Mouse (Mus musculus) hindbrain, embryonic 10.5 days (tissue): ENCODE data around the gene Hif3a. TPM values are rescaled to one million over a fixed set of nuclear protein-coding genes. Genes with fewer than 3 reads are reported as not detected.

Experiments
- DNase-seq: peaks from one replicate; pipeline ENCODE4 v3.0.0-alpha.2; 2017; ENCODE audit warnings: low spot score
- H3K27ac ChIP-seq: fragments of 300-500 bp; sonication (generic); 2 replicates; pipeline ENCODE4 v1.5.1; 2016; ENCODE audit warnings: mild to moderate bottlenecking, moderate library complexity
- H3K27me3 ChIP-seq: fragments of 300-500 bp; sonication (generic); 2 replicates; pipeline ENCODE4 v1.6.1; 2016; ENCODE audit warnings: mild to moderate bottlenecking; ENCODE audit not compliant: poor library complexity, insufficient read depth, severe bottlenecking
- H3K36me3 ChIP-seq: fragments of 300-500 bp; sonication (generic); 2 replicates; pipeline ENCODE4 v1.6.1; 2016; ENCODE audit warnings: mild to moderate bottlenecking, moderate library complexity
- H3K4me1 ChIP-seq: fragments of 300-500 bp; sonication (generic); replicated peaks from 2 replicates; pipeline ENCODE4 v1.6.1; 2016; ENCODE audit warnings: mild to moderate bottlenecking
- H3K4me3 ChIP-seq: fragments of 300-500 bp; sonication (generic); 2 replicates; pipeline ENCODE4 v1.5.1; 2016; ENCODE audit warnings: mild to moderate bottlenecking, moderate library complexity
- H3K9me3 ChIP-seq: fragments of 300-500 bp; sonication (generic); 2 replicates; pipeline ENCODE4 v1.6.1; 2016; ENCODE audit warnings: mild to moderate bottlenecking, moderate library complexity
- WGBS: fragments of 180-500 bp; shearing (Covaris S2); methylation state at CpG from one replicate; pipeline ENCODE4 v1.1.7; 2016; 5-methylcytosine and 5-hydroxymethylcytosine counted together
- polyA plus RNA-seq: library from polyadenylated mRNA; unstranded; fragments of >200 nt; fragmentation: Nextera tagmentation; extraction: Ambion mirVana; gene quantifications from 2 replicates; pipeline ENCODE4 v1.2.1, GENCODE M21; 2016

Gene Hif3a
- polyA plus RNA-seq, 1 experiment from 2014 or later = 5.6 TPM

DNA sequence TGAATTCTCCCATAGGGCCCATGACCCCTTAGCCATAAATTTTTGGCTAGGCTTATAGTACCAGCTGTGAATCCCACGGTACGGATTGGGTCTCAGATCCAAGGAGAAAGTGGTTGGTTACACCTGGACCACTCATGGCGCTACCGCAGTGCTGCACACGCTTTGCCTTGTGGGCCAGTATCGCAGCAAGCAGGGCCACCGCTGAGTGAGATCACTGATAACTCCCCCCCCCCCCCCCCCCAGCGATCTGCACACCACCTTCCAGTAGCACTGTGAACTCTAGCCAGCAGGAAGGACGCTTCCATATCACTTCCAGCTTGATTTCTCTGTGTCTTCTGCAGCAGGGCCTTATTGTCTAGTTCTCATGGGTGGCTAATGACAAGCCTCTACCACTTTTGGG, 3.4 kb upstream of the Hif3a start:
- Histone ChIP-seq H3K27me3 (peaks cover 27% of the 10 kb centered on the region), H3K4me1 (peaks cover 18% of the 10 kb centered on the region), H3K4me3 (no peak overlapping the region), H3K9me3 (no peaks in the 10 kb centered on the region), H3K36me3 (no peaks in the 10 kb centered on the region), H3K27ac (no peak overlapping the region)
- DNase-seq = no peak
- WGBS = 87% methylated on average over 9 of the region's 9 CpGs

DNA sequence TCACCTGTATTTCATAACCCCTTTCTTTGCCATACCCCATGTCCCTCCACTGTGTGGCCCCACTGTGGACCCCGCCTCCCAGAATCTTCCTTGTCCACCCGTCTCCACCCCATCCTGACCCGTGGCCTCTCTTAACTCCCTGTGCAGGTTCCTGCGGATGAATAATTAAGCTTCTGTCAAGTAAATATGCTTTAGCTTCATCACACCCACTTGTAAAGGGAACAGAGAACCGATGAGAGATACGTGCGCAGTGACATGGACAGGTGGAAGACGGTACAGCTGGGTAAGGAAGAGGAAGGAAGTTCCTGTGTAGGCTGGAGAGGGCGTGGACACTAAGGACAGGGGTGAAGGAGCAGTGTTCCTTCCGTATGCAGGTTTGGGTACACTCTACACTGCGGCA, 618 bp upstream of the Hif3a start:
- H3K9me3 ChIP-seq = no peaks in the 10 kb centered on the region
- WGBS = 21% methylated on average over 11 of the region's 11 CpGs
- DNase-seq = no peak
- peak overlapping the region; percentile 55 for H3K4me3 ChIP-seq
- H3K27me3 ChIP-seq = peaks cover 35% of the 10 kb centered on the region
- peaks cover 34% of the 10 kb centered on the region for H3K4me1 ChIP-seq
- no peaks in the 10 kb centered on the region for H3K36me3 ChIP-seq
- 0 out of 2 replicates have a peak overlapping the region, but pooled peaks have one; percentile 77 for H3K27ac ChIP-seq

DNA sequence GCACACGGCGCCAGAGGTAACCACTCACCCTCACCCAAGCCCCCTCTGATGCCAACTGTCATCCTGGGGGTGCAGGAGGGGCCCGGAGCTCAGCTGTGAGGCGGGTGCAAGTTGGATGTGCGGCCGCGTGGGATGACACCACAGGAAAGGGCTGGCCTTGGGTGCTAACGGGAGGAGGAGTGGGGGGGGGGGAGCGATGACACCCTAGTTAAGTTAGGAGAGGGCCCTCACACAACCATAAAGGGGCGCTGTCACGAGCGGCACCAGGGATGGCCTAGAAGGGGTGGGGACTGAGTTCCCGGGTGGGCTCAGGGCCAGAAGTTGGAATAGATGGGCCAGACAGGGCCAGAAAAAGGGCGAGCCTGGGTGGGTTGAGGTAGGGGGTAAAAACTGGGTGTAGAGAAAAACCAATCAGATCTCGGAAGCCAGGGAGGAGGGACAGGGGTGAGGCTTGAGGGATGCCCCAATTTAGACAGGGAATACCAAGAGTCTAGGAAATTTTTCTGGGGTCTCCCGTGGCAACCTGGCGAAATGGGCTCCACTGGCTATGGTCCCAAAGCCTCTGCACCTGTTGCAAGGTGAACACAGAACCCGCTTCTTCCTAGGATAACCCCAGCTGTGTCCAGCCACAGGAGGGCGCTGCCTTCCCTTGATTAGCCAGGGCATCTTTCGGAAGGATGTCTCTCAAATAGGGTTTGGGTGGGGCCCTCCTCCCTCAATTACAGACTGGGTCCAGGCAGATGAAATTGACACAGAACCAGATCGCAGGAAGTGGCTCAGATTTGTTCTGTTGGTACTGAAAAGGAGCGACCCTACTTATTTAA, 1.2 kb downstream of the Hif3a start:
- 84% methylated on average over 22 of the region's 22 CpGs for WGBS
- no peaks in the 10 kb centered on the region for H3K36me3 ChIP-seq
- H3K27me3 ChIP-seq = peaks cover 48% of the 10 kb centered on the region
- no peak overlapping the region for H3K4me3 ChIP-seq
- peaks cover 46% of the 10 kb centered on the region for H3K4me1 ChIP-seq
- no peak overlapping the region for H3K27ac ChIP-seq
- 0 out of 2 replicates have a peak, but pooled peaks cover 3% of the 10 kb centered on the region for H3K9me3 ChIP-seq
- DNase-seq = peak; percentile 1

DNA sequence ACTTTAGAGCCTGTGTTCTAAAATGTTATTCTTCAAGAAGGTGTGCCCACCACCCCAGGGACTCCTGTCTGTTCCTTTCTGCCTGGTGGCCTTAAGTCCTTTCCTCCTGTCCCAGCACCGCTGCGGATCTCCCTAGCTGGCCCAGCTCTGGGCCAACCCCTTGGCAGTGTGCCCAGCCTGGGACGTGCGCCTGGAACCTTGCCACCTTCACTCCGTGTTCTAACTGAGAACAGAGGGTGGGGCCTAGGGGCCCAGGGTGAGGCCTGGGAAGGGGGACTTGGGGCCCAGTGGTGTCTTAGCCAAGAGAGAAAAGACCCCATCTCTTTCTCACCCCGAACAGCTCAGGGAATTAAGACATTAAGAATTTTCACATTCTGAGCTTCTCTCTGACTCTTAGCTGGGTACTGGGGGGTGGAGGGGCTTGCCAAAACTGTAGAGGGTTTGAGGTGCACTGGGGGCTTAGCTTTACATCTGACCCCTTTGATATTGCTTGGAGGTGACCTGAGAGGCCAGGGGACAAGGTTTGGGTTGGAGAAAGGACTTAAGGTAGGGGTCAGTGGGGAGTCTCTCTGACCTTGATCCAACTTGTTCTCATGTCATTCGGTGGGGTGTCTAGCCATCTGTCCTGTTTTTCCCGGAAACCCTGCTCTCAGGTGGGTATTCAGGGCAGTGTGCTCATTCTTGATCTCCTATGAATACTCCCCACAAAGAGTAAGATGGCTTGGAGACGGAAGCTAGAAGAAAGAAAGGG, 2.0 kb downstream of the Hif3a start:
- Histone ChIP-seq H3K4me1 (peaks cover 49% of the 10 kb centered on the region), H3K27ac (peak overlapping the region; percentile 45; the same call in 1 of the 2 replicates), H3K27me3 (peaks cover 53% of the 10 kb centered on the region), H3K4me3 (no peak overlapping the region), H3K36me3 (no peaks in the 10 kb centered on the region), H3K9me3 (0 out of 2 replicates have a peak, but pooled peaks cover 7% of the 10 kb centered on the region)
- WGBS = 83% methylated on average over 9 of the region's 9 CpGs
- DNase-seq = peak; percentile 2

DNA sequence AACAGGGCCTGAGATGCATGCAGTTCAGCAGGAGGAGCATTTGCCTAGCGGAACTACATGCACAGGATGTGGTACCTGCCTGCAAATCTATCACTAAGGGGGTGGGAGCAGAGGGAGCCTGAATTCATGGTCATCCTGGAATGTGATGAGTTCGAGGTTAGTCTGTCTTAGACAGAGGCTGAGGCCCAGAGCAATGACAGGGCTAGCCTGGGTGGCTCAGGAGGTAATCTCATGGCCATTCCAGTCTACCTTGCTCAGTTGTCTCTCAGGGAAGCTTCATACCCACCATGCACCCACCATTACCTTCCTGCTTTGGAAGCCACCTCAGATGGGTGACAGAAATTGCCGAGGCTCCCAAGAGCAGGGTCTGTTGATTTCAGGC, 2.8 kb downstream of the Hif3a start:
- Histone ChIP-seq H3K9me3 (0 out of 2 replicates have a peak, but pooled peaks cover 7% of the 10 kb centered on the region), H3K36me3 (no peaks in the 10 kb centered on the region), H3K27me3 (peaks cover 53% of the 10 kb centered on the region), H3K4me1 (peaks cover 49% of the 10 kb centered on the region), H3K27ac (no peak overlapping the region), H3K4me3 (no peak overlapping the region)
- peak; percentile 1 for DNase-seq
- 82% methylated on average over 3 of the region's 3 CpGs for WGBS

DNA sequence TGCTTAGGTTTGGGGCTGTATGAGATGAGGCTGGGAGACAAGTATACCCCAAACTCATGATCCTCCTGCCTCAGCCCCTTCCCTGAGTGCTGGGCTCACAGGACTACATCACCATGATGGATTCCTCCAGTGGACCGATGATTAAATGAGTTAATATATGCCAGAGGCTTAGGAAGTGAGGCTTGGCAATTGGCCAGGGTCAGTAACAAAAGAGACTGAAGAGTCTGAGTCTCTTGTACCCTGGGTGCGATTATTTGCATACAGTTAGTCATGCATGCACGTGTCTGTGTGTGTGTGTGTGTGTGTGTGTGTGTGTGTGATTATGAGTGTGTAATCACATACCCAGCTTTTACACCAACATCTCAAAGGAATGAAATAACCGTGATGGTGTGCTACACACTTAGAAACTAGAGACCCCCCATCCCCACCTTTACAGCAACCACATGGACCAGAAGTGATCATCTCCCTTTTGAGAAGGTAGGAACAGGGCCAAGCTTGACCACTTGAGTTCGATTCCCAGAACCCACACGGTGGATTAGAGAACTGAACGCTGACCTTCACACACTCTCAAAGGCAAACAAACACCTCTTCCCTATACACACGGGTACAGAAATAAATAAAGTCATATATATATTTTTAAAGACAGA, 3.3 kb downstream of the Hif3a start:
- H3K9me3 ChIP-seq = peaks cover 7% of the 10 kb centered on the region; the same call in 1 of the 2 replicates
- H3K27me3 ChIP-seq = peaks cover 53% of the 10 kb centered on the region
- peak; percentile 1 for DNase-seq
- peak overlapping the region; percentile 84 for H3K27ac ChIP-seq
- no peaks in the 10 kb centered on the region for H3K36me3 ChIP-seq
- H3K4me1 ChIP-seq = peaks cover 49% of the 10 kb centered on the region
- WGBS = 76% methylated on average over 8 of the region's 8 CpGs
- H3K4me3 ChIP-seq = peak overlapping the region; percentile 30

DNA sequence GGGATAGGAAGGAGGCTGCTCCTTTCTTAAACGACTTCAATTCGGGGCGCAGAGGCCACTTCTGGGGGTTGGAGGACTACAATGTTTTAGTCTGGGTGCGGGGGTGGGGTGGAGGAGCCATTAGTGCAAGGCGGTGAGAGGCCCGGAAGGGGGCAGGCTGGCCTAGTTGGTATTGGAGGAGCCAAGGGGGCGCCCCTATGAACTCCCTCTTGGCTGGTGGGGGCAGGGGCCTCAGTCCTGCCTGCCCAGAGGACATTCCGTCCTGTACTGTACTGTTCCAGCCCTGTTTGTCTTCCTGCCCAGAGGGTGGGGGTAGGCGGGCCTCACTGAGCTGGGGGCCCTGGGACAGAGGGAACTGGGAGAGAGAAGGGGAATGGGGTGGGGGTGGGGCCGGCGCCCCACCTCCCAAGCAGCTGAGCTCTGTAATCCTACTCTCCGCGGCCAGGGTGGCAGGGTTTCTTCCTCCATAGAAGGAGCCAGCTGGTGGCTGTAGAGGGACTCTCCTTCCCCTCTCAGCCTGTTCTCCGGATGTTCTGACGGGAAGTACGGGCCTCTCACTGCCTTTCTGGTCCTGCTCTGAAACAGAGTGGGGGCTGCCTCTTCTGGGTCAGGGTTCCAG, 4.0 kb downstream of the Hif3a start:
- 6% methylated on average over 16 of the region's 16 CpGs for WGBS
- Histone ChIP-seq H3K4me1 (peaks cover 49% of the 10 kb centered on the region), H3K27ac (peak overlapping the region; percentile 84)

DNA sequence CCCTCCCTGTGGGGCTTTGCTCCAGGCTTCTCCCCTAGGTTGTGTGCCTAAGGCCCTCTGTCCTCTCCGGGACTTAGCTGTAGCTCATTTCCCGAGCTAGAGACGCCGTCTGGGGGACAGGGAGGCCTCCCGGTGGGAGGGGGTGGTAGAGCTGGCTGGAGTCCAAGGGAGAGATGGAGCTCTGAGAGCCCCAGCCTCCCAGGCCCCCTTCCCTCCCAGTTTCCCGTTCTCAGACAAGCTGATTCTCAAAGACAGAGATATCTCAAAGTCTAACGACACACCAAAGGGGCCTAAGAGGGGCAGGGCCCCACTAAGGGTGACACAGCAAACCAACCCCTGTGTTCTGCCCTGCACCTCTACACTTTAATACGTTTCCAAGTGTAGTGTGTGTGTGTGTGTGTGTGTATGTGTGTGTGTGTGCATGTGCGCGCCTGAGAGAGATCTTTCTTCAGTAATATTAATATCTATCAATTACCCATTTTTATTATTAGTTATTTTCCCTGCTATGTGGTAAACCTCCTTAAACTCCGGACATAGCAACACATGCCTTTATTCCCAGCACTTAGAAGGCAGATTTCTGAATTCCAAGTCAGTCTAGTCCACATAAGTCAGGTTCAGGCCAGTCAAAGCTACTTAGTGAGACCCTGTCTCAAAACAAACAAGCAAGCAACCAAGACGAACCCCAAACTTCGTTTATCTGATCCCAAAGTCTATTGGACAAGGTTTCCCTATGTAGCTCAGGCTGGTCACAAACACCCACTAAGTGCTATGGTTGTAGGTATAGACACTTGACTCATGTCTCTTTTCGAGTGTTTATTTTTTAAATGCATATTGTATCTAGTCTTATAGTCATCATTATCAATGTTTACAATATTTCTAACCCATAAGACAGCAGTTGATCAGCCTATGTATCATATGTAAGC, 5.4 kb downstream of the Hif3a start:
- Histone ChIP-seq H3K27ac (peak overlapping the region; percentile 81), H3K27me3 (peaks cover 38% of the 10 kb centered on the region), H3K4me1 (peaks cover 35% of the 10 kb centered on the region), H3K36me3 (no peaks in the 10 kb centered on the region), H3K4me3 (peak overlapping the region; percentile 60), H3K9me3 (peaks cover 13% of the 10 kb centered on the region; the same call in 1 of the 2 replicates)
- DNase-seq = peak; percentile 31
- WGBS = 38% methylated on average over 14 of the region's 14 CpGs

More for the DNA sequence above, 4.0 kb downstream of the Hif3a start:
- Histone ChIP-seq H3K27me3 (peaks cover 46% of the 10 kb centered on the region), H3K4me3 (peak overlapping the region; percentile 30), H3K36me3 (no peaks in the 10 kb centered on the region), H3K9me3 (peaks cover 13% of the 10 kb centered on the region; the same call in 1 of the 2 replicates)
- peak; percentile 64 for DNase-seq

DNA sequence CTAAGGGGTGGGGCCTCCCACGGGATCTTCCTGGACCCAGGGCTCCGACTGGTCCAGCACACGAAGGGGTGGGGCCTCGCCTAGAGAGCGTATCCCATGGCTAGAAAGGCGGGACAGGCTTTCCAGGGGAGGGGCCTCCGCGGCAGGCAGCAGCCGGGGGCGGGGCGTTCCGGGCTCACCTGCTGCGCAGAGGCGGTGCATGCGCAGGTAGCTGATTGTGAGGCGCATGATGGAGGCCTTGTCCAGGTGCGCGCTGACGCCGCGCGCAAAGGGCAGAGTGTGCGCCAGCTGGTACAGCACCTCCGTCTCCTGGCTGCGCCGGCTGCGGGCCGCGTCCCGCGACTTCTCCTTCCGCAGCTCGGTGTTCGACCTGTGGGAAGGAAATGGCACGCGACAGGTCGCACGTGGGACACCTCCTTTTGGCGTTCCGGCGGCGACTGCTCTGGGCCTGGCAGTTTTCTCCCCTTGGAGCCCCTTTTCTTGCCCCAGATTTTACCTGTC, 6.1 kb downstream of the Hif3a start:
- under 1% methylated on average over 42 of the region's 42 CpGs for WGBS
- H3K4me3 ChIP-seq = peak overlapping the region; percentile 60
- peak overlapping the region; percentile 81 for H3K27ac ChIP-seq
- no peaks in the 10 kb centered on the region for H3K36me3 ChIP-seq
- H3K27me3 ChIP-seq = peaks cover 30% of the 10 kb centered on the region
- DNase-seq = peak; percentile 70
- peaks cover 13% of the 10 kb centered on the region; the same call in 1 of the 2 replicates for H3K9me3 ChIP-seq
- H3K4me1 ChIP-seq = peaks cover 31% of the 10 kb centered on the region

DNA sequence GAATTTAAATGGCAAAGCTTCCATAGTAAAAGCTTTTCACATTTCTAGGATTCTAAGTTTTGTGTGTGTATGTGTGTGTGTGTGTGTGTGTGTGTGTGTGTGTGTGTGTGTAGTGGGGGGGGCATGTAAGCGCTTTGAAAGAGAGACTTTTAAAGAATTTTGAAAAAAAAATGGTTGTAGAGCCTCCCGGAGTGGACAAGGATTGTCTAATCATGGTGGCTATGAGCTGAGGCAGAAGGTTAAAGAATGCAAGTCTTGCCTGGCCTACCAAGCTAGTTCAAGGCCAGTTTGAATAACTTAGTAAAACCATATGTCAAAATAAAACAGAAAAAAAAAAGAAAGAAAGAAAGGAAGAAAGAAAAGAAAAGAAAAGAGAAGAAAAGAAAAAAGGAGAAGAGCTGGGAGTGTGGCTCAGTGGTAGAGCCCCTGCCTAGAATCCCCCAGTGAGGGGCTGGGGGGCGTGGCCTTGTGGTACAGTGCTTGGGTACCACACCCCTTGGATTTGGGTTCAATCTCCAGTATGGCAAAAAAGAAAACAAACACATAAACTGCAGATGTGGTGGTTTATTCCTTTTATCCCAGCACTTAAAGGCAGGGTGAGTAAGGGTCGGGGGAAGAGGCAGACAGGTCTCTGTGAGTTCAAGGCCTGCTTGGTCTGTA, 6.8 kb downstream of the Hif3a start:
- H3K9me3 ChIP-seq = peaks cover 13% of the 10 kb centered on the region; the same call in 1 of the 2 replicates
- H3K36me3 ChIP-seq = no peaks in the 10 kb centered on the region
- 0 out of 2 replicates have a peak overlapping the region, but pooled peaks have one; percentile 81 for H3K27ac ChIP-seq
- H3K27me3 ChIP-seq = peaks cover 24% of the 10 kb centered on the region
- DNase-seq = no peak
- 88% methylated on average over 4 of the region's 4 CpGs for WGBS
- H3K4me3 ChIP-seq = peak overlapping the region; percentile 60
- peaks cover 33% of the 10 kb centered on the region for H3K4me1 ChIP-seq
